Mouse (Mus musculus): ENCODE results near the gene 1700066M21Rik.

GRCm38 (mm10) chr1:57408994-57409393 lies 31.6 kb downstream of the 1700066M21Rik start:
- TF ChIP-seq GATA1 (IDR thresholded peaks at IDR 0.05; ENCODE audit: low read length) (no peak), TAL1 (IDR thresholded peaks at IDR 0.05; ENCODE audit: low read length) (no peak)
